In genomic region chr17:35320327-35321081, GRCm38 (mm10) we compare ENCODE assay signal across 9 mouse cellular contexts. TPM values are rescaled to one million over a fixed set of nuclear protein-coding genes. Genes with fewer than 3 reads are reported as not detected.
A peak's percentile ranks its signal among the peaks of the same experiment; 100 is the strongest.
DNase-seq lines count a peak whose midpoint lies in the region; ATAC-seq and TF ChIP-seq lines count a peak whose summit lies in the region.
"Had no signal": no experiment of that assay in that cellular context is flagged by ENCODE, and none has a peak within 500 bp of the region (broad histone marks: within the 10 kb centered on the region; RNA-seq: fewer than 3 reads in every experiment).

Gene H2-Q1 (plus strand): TSS chr17:35320405.

- peak; percentile 23 for DNase-seq in forebrain, embryonic 10.5 days (ENCODE audit: extremely low spot score, low spot score)
- DNase-seq in frontal cortex, postnatal 10 days (ENCODE audit: low spot score in 2 of 2): no peak
- DNase-seq in ovary, postnatal 10 days (ENCODE audit: low spot score): no peak
- DNase-seq in adrenal gland, adult 8-10 months: no peak

- 0 out of 2 replicates have a peak within 1 kb of the TSS, but pooled peaks have one; percentile 31 for H3K27ac ChIP-seq in forebrain, embryonic 10.5 days
- H3K27ac ChIP-seq in limb, embryonic 13.5 days: no peak within 1 kb of the TSS
- peak within 1 kb of the TSS; percentile 86 for H3K27ac ChIP-seq in small intestine, adult 2 months (ENCODE audit: insufficient read depth, low read depth, low read length)
- H3K27ac ChIP-seq: left cerebral cortex, adult 2 months had no signal

- 2% methylated on average over 55 of the region's 55 CpGs for WGBS in forebrain, embryonic 10.5 days
- 1% methylated on average over 51 of the region's 55 CpGs for WGBS in limb, embryonic 13.5 days
- WGBS in small intestine, adult 2 months: 1% methylated on average over 55 of the region's 55 CpGs

- H3K4me2 ChIP-seq in limb, embryonic 13.5 days (replicated peaks): peak within 1 kb of the TSS; percentile 68

- peaks cover 47% of the 10 kb centered on the region for H3K27me3 ChIP-seq in megakaryocyte, embryonic 14.5 days (replicated peaks)
- H3K27me3 ChIP-seq in forebrain, embryonic 10.5 days (ENCODE audit: poor library complexity, severe bottlenecking): peaks cover 59% of the 10 kb centered on the region
- H3K27me3 ChIP-seq in limb, embryonic 13.5 days: peaks cover 63% of the 10 kb centered on the region
- no peaks in the 10 kb centered on the region for H3K27me3 ChIP-seq in small intestine, adult 2 months (ENCODE audit: control insufficient read depth, insufficient read depth, low read length)

- peaks cover 12% of the 10 kb centered on the region for H3K4me1 ChIP-seq in megakaryocyte, embryonic 14.5 days
- peaks cover 10% of the 10 kb centered on the region for H3K4me1 ChIP-seq in forebrain, embryonic 10.5 days
- peaks cover 10% of the 10 kb centered on the region for H3K4me1 ChIP-seq in limb, embryonic 13.5 days
- H3K4me1 ChIP-seq in small intestine, adult 2 months (ENCODE audit: control insufficient read depth, insufficient read depth, insufficient read length, low read length): peaks cover 8% of the 10 kb centered on the region

- no peaks in the 10 kb centered on the region for H3K36me3 ChIP-seq in megakaryocyte, embryonic 14.5 days (replicated peaks; ENCODE audit: low read length)
- H3K36me3 ChIP-seq in forebrain, embryonic 10.5 days (replicated peaks): no peaks in the 10 kb centered on the region
- no peaks in the 10 kb centered on the region for H3K36me3 ChIP-seq in limb, embryonic 13.5 days
- H3K36me3 ChIP-seq in small intestine, adult 2 months (ENCODE audit: control insufficient read depth, insufficient read depth, low read length): peaks cover 3% of the 10 kb centered on the region; the same call in 1 of the 2 replicates

- no peak for TF ChIP-seq CTCF in small intestine, adult 2 months (IDR thresholded peaks at IDR 0.05; ENCODE audit: extremely low read depth, insufficient read length, insufficient replicate concordance, low read depth, low read length)

- TF ChIP-seq POLR2A in small intestine, adult 2 months (IDR thresholded peaks at IDR 0.05; ENCODE audit: low read depth, low read length): peak; percentile 93

- ATAC-seq in megakaryocyte, adult 5-6 weeks (ENCODE audit: poor library complexity, severe bottlenecking): no peak
- ATAC-seq in limb, embryonic 13.5 days (ENCODE audit: low FRiP score, low read depth): no peak

- H3K9me3 ChIP-seq in megakaryocyte, embryonic 14.5 days: no peaks in the 10 kb centered on the region
- H3K9me3 ChIP-seq in forebrain, embryonic 10.5 days: no peaks in the 10 kb centered on the region
- no peaks in the 10 kb centered on the region for H3K9me3 ChIP-seq in limb, embryonic 13.5 days

- H3K4me3 ChIP-seq in megakaryocyte, embryonic 14.5 days (replicated peaks): peak within 1 kb of the TSS; percentile 79
- peak within 1 kb of the TSS; percentile 52 for H3K4me3 ChIP-seq in forebrain, embryonic 10.5 days
- H3K4me3 ChIP-seq in limb, embryonic 13.5 days: peak within 1 kb of the TSS; percentile 41
- peak within 1 kb of the TSS; percentile 75 for H3K4me3 ChIP-seq in small intestine, adult 2 months (ENCODE audit: low read depth, low read length)
- H3K4me3 ChIP-seq: left cerebral cortex, adult 2 months had no signal

- peak within 1 kb of the TSS; percentile 48; the same call in 1 of the 2 replicates for H3K9ac ChIP-seq in limb, embryonic 13.5 days

RNA-seq across cellular contexts. Expression of gene H2-Q1, which starts in this region (rescaled TPM):
- polyA plus RNA-seq in megakaryocyte, embryonic 14.5 days (2012; ENCODE audit: insufficient read depth, low replicate concordance): 1.5 and 7.3 TPM in 2 replicates
- not detected in 2 replicates for total RNA-seq in megakaryocyte, adult 5-6 weeks (2015)
- total RNA-seq in megakaryocyte, adult 5-6 weeks (2017): not detected in 2 replicates
- not detected in 2 replicates for polyA plus RNA-seq in forebrain, embryonic 10.5 days (2016; fragmentation: Nextera tagmentation; extraction: Ambion mirVana)
- 0.09 and 0.31 TPM in 2 replicates for polyA plus RNA-seq in limb, embryonic 13.5 days (2015; fragmentation: Nextera tagmentation; extraction: Ambion mirVana)
- polyA plus RNA-seq in small intestine, adult 2 months (2012; rRNA removed): 36.3 and 83.4 TPM in 2 replicates
- 1 to 10 TPM; 3.6 to 5.8 (median 4.6) TPM for total RNA-seq in adrenal gland, adult 8-10 months (2022)

Comparison
In these comparisons a context has a peak if more than half of its experiments do, and no peak if none do; other contexts are left out.
1. RNA of gene H2-Q1 (total RNA-seq): 3.6 to 5.8 TPM in adrenal gland, adult 8-10 months; not detected in megakaryocyte, adult 5-6 weeks; every median in the first group is over 4 times any median in the second.
2. Peak in DNase-seq, H3K4me3 ChIP-seq and H3K27ac ChIP-seq in forebrain, embryonic 10.5 days; RNA of the gene not detected or under 1 TPM.
3. Peak in every context shown above with its lines, with median percentiles within 50 percentile points of each other: H3K4me3 ChIP-seq.